Mouse (Mus musculus) cerebellum, adult 2 months (tissue): ENCODE results near the gene March5.

Source experiments
- CTCF ChIP-seq: fragments of 200-500 bp; IDR thresholded peaks from 2 replicates; pipeline ENCODE4 v1.5.1; 2011; ENCODE audit warnings: low read depth, mild to moderate bottlenecking, control low read depth, low read length, moderate library complexity, borderline replicate concordance; ENCODE audit not compliant: insufficient read depth
- POLR2A ChIP-seq: fragments of 200-500 bp; IDR thresholded peaks from 2 replicates; pipeline ENCODE4 v1.6.1; 2011; ENCODE audit warnings: low read length, control low read depth, borderline replicate concordance; ENCODE audit not compliant: insufficient read depth

DNA sequence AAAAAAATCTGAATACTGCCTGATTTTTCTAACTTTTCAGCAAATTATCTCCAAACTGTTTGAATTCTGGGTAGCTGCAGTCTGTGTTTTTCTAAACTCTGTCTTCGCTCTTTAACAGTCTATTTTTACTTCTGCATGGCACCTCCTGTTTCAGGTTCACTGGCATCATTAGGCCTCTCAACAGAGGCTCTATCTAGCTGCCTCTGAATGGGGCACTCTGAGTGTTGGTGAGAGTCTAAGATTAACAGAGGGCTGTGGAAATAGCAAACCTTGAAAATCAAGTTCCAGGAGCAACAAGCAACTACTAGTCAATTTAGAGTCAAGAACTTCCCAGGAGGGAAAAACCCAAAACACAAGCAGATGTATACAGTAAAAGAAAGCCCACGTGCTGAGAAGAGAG is 7.5 kb upstream of the March5 start:
- no peak for TF ChIP-seq CTCF
- no peak for TF ChIP-seq POLR2A
